Mouse (Mus musculus) lung, adult 2 months (tissue): ENCODE measurements around the gene Snx29. TPM values are rescaled to one million over a fixed set of nuclear protein-coding genes. Genes with fewer than 3 reads are reported as not detected.

Source experiments
- DNase-seq: peaks from one replicate; pipeline ENCODE4 v3.0.0; 2022
- H3K4me1 ChIP-seq: fragments of 200-500 bp; 2 replicates; pipeline ENCODE4 v1.6.1; 2011; ENCODE audit warnings: low read length; ENCODE audit not compliant: control insufficient read depth, insufficient read depth
- H3K4me3 ChIP-seq: fragments of 200-500 bp; replicated peaks from 2 replicates; pipeline ENCODE3; 2011; ENCODE audit warnings: low read depth, mild to moderate bottlenecking, control low read depth, low read length; ENCODE audit errors: extremely low read depth
- CTCF ChIP-seq: fragments of 200-500 bp; IDR thresholded peaks from 2 replicates; pipeline ENCODE4 v1.5.1; 2011; ENCODE audit warnings: mild to moderate bottlenecking, low read length, control low read depth; ENCODE audit not compliant: insufficient read depth
- POLR2A ChIP-seq: fragments of 200-500 bp; IDR thresholded peaks from 2 replicates; pipeline ENCODE4 v1.6.1; 2011; ENCODE audit warnings: low read depth, mild to moderate bottlenecking, control low read depth, low read length, borderline replicate concordance; ENCODE audit errors: extremely low read depth
- WGBS: fragments of 180-500 bp; shearing (Covaris S2); methylation state at CpG from one replicate; pipeline ENCODE4 v1.1.7; 2018; 5-methylcytosine and 5-hydroxymethylcytosine counted together
- polyA plus RNA-seq: library from polyadenylated mRNA; depleted of rRNA; stranded (reverse); fragments of >200 nt; gene quantifications from 2 replicates; pipeline ENCODE4 v1.2.3, GENCODE M21; 2012

Gene Snx29
- polyA plus RNA-seq, 1 experiment: 10.6 TPM

GRCm38 (mm10) chr16:11615633-11616032 lies 292.9 kb downstream of the Snx29 start:
- TF ChIP-seq CTCF (no peak), POLR2A (no peak)
- no peak for DNase-seq
- 65% methylated on average over 2 of the region's 2 CpGs for WGBS
- Histone ChIP-seq H3K4me3 (no peak overlapping the region), H3K4me1 (peaks cover 4% of the 10 kb centered on the region)

GRCm38 (mm10) chr16:11619951-11620350 lies 297.2 kb downstream of the Snx29 start:
- Histone ChIP-seq H3K4me1 (no peaks in the 10 kb centered on the region), H3K4me3 (no peak overlapping the region)
- no peak for TF ChIP-seq POLR2A
- no peak for TF ChIP-seq CTCF
- no peak for DNase-seq
- 89% methylated on average over 2 of the region's 2 CpGs for WGBS

GRCm38 (mm10) chr16:11621042-11621441 lies 298.3 kb downstream of the Snx29 start:
- no peak for DNase-seq
- Histone ChIP-seq H3K4me1 (no peaks in the 10 kb centered on the region), H3K4me3 (no peak overlapping the region)
- no peak for TF ChIP-seq CTCF
- 79% methylated on average over 3 of the region's 3 CpGs for WGBS

DNA sequence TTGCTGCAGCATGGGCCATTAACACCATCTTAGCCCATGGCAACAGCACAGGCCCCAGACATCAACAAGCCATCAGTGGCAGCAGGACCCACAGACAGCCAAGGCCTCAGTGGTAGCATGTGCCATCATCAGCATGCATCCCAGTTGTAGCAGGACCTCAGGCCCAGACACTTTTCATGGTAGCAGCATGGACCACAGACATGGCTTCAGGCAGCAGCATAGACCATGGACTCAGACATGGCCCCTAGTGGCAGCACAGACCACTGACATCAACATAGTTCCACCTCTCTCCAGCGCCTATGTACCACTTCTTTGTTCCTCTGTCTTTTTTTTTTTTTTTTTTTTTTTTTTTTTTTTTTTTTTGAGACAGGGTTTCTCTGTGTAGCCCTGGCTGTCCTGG lies 299.0 kb downstream of the Snx29 start:
- DNase-seq: no peak
- 78% methylated on average over 1 of the region's 1 CpGs for WGBS
- H3K4me1 ChIP-seq: no peaks in the 10 kb centered on the region
- TF ChIP-seq CTCF (peak; percentile 31; the same call in 1 of the 2 replicates), POLR2A (no peak)
- no peak overlapping the region for H3K4me3 ChIP-seq

GRCm38 (mm10) chr16:11623032-11623431 lies 300.3 kb downstream of the Snx29 start:
- no peaks in the 10 kb centered on the region for H3K4me1 ChIP-seq
- 80% methylated on average over 3 of the region's 3 CpGs for WGBS
- DNase-seq: no peak
- H3K4me3 ChIP-seq: no peak overlapping the region
- TF ChIP-seq POLR2A (no peak), CTCF (no peak)

GRCm38 (mm10) chr16:11624121-11624520 lies 301.4 kb downstream of the Snx29 start:
- 58% methylated on average over 2 of the region's 2 CpGs for WGBS

GRCm38 (mm10) chr16:11626004-11626481 lies 303.3 kb downstream of the Snx29 start:
- no peak overlapping the region for H3K4me3 ChIP-seq
- no peak for DNase-seq
- H3K4me1 ChIP-seq: no peaks in the 10 kb centered on the region; the same call in 1 of the 2 replicates
- 90% methylated on average over 1 of the region's 1 CpGs for WGBS
- TF ChIP-seq CTCF (no peak), POLR2A (no peak)

More at GRCm38 (mm10) chr16:11624121-11624520, 301.4 kb downstream of the Snx29 start:
- TF ChIP-seq CTCF (no peak), POLR2A (no peak)
- Histone ChIP-seq H3K4me1 (no peaks in the 10 kb centered on the region), H3K4me3 (no peak overlapping the region)
- no peak for DNase-seq

DNA sequence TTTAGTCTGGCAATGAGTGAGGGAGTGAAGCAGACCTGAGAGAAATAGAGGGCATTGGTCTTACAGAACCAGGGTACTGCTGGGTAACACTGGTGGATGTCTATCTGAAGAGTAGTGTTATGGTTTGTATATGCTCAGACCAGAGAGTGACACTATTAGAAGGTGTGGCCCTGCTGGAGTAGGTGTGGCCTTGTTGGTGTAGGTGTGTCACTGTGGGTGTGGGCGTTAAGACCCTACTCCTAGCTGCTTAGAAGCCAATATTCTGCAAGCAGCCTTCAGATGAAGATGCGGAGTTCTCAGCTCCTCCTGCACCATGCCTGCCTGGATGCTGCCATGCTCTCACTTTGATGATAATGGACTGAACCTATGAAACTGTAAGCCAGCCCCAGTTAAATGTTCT lies 303.9 kb downstream of the Snx29 start:
- Histone ChIP-seq H3K4me1 (no peaks in the 10 kb centered on the region; the same call in 1 of the 2 replicates), H3K4me3 (no peak overlapping the region)
- no peak for TF ChIP-seq POLR2A
- no peak for TF ChIP-seq CTCF
- 84% methylated on average over 2 of the region's 2 CpGs for WGBS
- no peak for DNase-seq

- no peak for TF ChIP-seq POLR2A
- peak; percentile 34; the same call in 1 of the 2 replicates for TF ChIP-seq CTCF
- no peak for DNase-seq
- H3K4me3 ChIP-seq: no peak overlapping the region
- 85% methylated on average over 9 of the region's 9 CpGs for WGBS
- no peaks in the 10 kb centered on the region; the same call in 1 of the 2 replicates for H3K4me1 ChIP-seq
Observed at GRCm38 (mm10) chr16:11627866-11628638, 305.3 kb downstream of the Snx29 start.

GRCm38 (mm10) chr16:11629704-11630103 lies 307.0 kb downstream of the Snx29 start:
- H3K4me1 ChIP-seq: no peaks in the 10 kb centered on the region; the same call in 1 of the 2 replicates
- no peak for DNase-seq
- no peak overlapping the region for H3K4me3 ChIP-seq
- WGBS: 91% methylated on average over 7 of the region's 7 CpGs
- TF ChIP-seq POLR2A (no peak), CTCF (no peak)
